Mouse (Mus musculus): ENCODE data around the gene 2310034G01Rik. TPM values are rescaled to one million over a fixed set of nuclear protein-coding genes. Genes with fewer than 3 reads are reported as not detected.

Gene 2310034G01Rik
- polyA plus RNA-seq, 1 experiment from 2014 or later = 1.7 TPM

DNA sequence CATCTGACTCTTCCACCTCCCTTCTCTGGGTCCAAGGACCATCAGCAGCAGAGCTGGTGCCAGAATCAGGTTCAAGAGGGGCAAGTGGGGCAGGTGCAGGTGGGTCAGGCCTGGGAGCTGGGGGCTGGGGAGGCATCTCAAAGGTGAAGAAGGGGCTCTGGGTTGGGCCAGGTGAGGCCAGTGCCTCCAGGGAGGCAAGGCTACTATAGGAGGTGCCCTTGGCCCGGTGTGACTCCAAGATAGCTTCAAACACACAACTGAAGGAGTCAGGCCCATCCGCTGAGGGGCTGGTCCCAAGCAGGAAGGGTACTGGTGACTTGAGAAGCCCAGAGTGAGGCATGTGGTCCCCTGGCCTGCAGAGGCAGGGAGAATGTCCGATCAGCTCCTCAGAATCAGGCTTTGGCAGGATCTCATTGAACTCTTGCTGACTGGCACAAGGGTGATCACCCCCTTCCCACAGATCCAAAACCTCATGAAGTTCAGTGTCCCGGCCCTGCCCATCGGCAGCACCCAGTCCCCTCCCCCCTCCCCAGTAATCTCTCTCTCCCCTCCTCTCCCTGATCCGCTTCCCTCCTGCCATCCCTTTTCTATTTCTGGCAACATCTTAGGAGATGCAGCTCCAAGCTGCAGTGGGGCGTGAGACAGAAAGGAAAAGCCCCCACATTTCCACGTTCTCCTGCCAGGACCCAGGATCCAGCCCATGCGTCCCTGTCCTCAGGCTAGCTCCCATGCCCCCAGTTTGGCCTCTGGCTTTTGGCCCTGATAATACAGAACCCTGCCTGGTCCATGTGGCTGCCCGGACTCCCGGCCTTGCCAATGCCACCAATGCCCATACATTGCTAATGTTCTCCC lies 27.7 kb downstream of the 2310034G01Rik start:
- no peak overlapping the region for H3K4me3 ChIP-seq (ENCODE audit: low read depth, low read length)
- 60% methylated on average over 9 of the region's 11 CpGs for WGBS
- H3K4me1 ChIP-seq (replicated peaks; ENCODE audit: control insufficient read depth, insufficient read depth, low read length) = peaks cover 24% of the 10 kb centered on the region
- H3K36me3 ChIP-seq (ENCODE audit: control insufficient read depth, insufficient read depth, low read length) = no peaks in the 10 kb centered on the region
- no peak for ATAC-seq (ENCODE audit: low FRiP score)
- H3K9me3 ChIP-seq (ENCODE audit: control insufficient read depth, low read length) = no peaks in the 10 kb centered on the region
- H3K4me2 ChIP-seq (replicated peaks; ENCODE audit: low read depth, low read length) = peak overlapping the region; percentile 22; the same call in 1 of the 2 replicates
- peak overlapping the region; percentile 49 for H3K27ac ChIP-seq (ENCODE audit: low read depth, low read length)
- DNase-seq (ENCODE audit: low spot score) = no peak
- 0 out of 2 replicates have a peak overlapping the region, but pooled peaks have one; percentile 1 for H3K9ac ChIP-seq (ENCODE audit: low read depth, low read length)
- H3K27me3 ChIP-seq (ENCODE audit: control insufficient read depth, insufficient read depth, low read length) = peaks cover 57% of the 10 kb centered on the region

DNA sequence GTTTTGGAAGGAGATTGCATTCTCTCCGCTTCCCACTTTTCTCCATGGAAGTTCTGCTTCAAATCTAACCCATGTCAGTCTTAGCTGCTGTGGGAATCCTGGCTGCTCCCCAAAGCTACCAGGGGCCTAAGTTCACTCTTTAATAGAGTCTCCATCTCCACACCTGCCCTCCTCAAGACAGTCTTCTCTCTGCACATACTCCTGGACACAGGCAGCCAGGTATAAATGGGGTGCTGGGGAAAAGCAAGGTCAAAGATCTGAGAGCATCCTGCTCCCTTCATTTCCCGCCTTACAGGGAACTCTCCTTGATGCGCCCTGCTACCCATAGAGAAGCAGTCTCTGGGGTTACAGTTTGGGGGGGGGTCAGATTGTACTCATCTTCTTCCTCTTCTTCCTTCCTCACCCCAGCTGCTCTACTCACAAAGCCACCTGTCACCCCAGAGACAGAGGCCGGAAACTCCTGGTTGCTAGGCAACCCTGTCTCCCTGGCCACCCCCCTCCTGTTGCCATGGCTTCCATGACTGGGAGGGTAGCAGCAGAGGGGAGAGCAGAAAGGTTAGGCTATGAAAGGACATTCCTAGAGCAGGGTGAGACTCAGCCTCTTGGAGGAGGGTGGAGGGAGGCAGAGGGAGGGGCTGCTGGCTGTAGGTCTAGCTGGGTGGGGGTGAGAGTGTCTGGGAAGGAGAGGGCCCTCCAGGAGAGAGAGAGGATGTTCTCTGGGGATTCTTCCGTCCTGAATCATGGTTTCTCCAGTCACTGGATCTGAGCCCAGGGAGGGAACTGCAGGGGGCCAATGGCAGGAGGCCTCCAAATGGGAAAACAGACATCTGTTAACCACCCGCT lies 28.8 kb downstream of the 2310034G01Rik start:
- peak overlapping the region; percentile 22 for H3K4me2 ChIP-seq (replicated peaks; ENCODE audit: low read depth, low read length)
- H3K9ac ChIP-seq (ENCODE audit: low read depth, low read length) = 0 out of 2 replicates have a peak overlapping the region, but pooled peaks have one; percentile 23
- no peak overlapping the region for H3K4me3 ChIP-seq (ENCODE audit: low read depth, low read length)
- DNase-seq (ENCODE audit: low spot score) = peak; percentile 85
- no peaks in the 10 kb centered on the region for H3K9me3 ChIP-seq (ENCODE audit: control insufficient read depth, low read length)
- no peaks in the 10 kb centered on the region for H3K36me3 ChIP-seq (ENCODE audit: control insufficient read depth, insufficient read depth, low read length)
- peaks cover 68% of the 10 kb centered on the region for H3K27me3 ChIP-seq (ENCODE audit: control insufficient read depth, insufficient read depth, low read length)
- ATAC-seq (ENCODE audit: low FRiP score) = peak; percentile 82
- 27% methylated on average over 6 of the region's 6 CpGs for WGBS
- H3K27ac ChIP-seq (ENCODE audit: low read depth, low read length) = peak overlapping the region; percentile 49
- H3K4me1 ChIP-seq (replicated peaks; ENCODE audit: control insufficient read depth, insufficient read depth, low read length) = peaks cover 23% of the 10 kb centered on the region

DNA sequence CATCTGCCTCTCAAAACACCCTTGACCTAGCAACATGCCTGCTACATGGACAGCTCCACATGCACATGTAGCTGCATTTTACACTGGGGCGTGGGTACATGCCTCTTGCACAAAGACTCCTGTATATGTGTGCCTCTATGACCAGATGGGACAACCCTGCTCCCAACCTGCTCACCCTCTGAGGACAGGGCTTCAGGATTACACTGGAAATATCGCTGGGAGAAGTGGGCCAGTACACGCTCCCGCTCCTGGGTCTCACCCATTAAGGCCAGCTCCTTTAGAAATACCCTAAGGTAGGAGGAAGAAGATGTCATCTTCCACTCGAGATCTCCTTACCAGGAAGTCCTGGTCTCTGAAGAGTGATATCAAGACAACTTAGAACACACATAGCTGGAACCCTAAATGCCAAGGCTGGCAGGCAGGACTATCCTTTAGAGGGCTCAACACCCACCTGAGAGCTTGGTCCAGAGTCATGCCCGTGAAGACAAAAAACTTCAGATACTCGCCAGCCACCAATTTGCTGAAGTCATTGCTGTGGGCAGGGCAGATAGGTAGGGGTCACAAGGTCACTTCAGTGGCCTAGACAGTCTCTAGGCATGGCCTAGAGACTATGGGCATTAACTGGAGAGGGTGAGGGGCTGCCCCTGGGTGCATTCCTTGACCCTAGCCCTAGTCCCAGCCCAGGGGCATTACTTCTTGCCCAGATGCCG lies 29.9 kb downstream of the 2310034G01Rik start:
- Histone ChIP-seq H3K36me3 (ENCODE audit: control insufficient read depth, insufficient read depth, low read length) (no peaks in the 10 kb centered on the region), H3K4me2 (replicated peaks; ENCODE audit: low read depth, low read length) (no peak overlapping the region), H3K4me1 (replicated peaks; ENCODE audit: control insufficient read depth, insufficient read depth, low read length) (peaks cover 20% of the 10 kb centered on the region), H3K4me3 (ENCODE audit: low read depth, low read length) (no peak overlapping the region), H3K9ac (ENCODE audit: low read depth, low read length) (no peak overlapping the region), H3K27ac (ENCODE audit: low read depth, low read length) (no peak overlapping the region), H3K27me3 (ENCODE audit: control insufficient read depth, insufficient read depth, low read length) (peaks cover 72% of the 10 kb centered on the region), H3K9me3 (ENCODE audit: control insufficient read depth, low read length) (no peaks in the 10 kb centered on the region)
- DNase-seq (ENCODE audit: low spot score) (no peak), ATAC-seq (ENCODE audit: low FRiP score) (no peak)
- WGBS = 83% methylated on average over 8 of the region's 8 CpGs

DNA sequence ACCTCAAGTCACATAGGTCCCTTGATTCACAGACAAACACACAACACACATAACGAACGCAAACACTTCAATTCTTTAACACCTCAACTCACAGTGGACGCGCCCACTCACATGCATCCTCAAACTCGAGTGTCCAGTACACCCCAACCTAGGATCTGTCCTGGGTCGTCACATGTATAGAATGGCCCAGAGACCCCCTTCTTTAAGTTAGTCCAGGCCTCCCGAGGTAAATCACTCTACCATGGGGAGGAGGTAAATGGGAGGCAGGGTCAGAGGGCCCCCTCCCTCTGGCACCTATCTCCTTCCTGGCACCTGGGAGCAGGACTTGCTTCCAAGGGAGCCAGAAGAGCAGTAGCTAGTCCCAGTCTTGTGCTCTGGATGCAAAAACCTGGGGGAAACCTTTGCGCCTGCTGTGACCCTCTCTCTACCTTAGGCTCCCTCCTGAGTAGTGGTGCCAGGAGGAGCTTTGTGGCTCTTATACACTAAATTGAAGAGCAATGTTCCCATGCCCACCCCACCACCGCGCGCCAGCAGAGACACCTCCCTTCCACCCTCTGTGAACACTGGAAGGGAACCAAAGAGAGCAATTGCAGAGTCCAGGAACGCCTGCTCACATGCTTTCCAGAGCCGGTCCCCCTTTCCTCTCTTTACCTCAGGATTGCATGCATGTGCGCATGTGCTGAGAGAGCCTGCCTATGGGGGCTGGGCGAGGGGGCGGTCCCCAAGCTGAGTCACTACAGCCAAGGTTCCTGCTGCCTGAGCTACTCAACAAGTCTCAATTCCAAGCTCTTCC lies 31.3 kb downstream of the 2310034G01Rik start:
- no peak overlapping the region for H3K9ac ChIP-seq (ENCODE audit: low read depth, low read length)
- H3K4me2 ChIP-seq (replicated peaks; ENCODE audit: low read depth, low read length) = no peak overlapping the region
- no peaks in the 10 kb centered on the region for H3K9me3 ChIP-seq (ENCODE audit: control insufficient read depth, low read length)
- WGBS = 12% methylated on average over 16 of the region's 16 CpGs
- no peaks in the 10 kb centered on the region for H3K36me3 ChIP-seq (ENCODE audit: control insufficient read depth, insufficient read depth, low read length)
- peaks cover 78% of the 10 kb centered on the region for H3K27me3 ChIP-seq (ENCODE audit: control insufficient read depth, insufficient read depth, low read length)
- DNase-seq (ENCODE audit: low spot score) = peak; percentile 68
- no peak for ATAC-seq (ENCODE audit: low FRiP score)
- H3K4me3 ChIP-seq (ENCODE audit: low read depth, low read length) = no peak overlapping the region
- peak overlapping the region; percentile 17; the same call in 1 of the 2 replicates for H3K27ac ChIP-seq (ENCODE audit: low read depth, low read length)
- peaks cover 20% of the 10 kb centered on the region for H3K4me1 ChIP-seq (replicated peaks; ENCODE audit: control insufficient read depth, insufficient read depth, low read length)

- no peaks in the 10 kb centered on the region for H3K36me3 ChIP-seq (ENCODE audit: control insufficient read depth, insufficient read depth, low read length)
- 5% methylated on average over 18 of the region's 42 CpGs for WGBS
- H3K4me1 ChIP-seq (replicated peaks; ENCODE audit: control insufficient read depth, insufficient read depth, low read length) = peaks cover 20% of the 10 kb centered on the region
- peaks cover 77% of the 10 kb centered on the region for H3K27me3 ChIP-seq (ENCODE audit: control insufficient read depth, insufficient read depth, low read length)
- H3K9ac ChIP-seq (ENCODE audit: low read depth, low read length) = peak overlapping the region; percentile 47; the same call in 1 of the 2 replicates
- ATAC-seq (ENCODE audit: low FRiP score) = no peak
- H3K4me2 ChIP-seq (replicated peaks; ENCODE audit: low read depth, low read length) = peak overlapping the region; percentile 58
- no peak overlapping the region for H3K27ac ChIP-seq (ENCODE audit: low read depth, low read length)
- no peaks in the 10 kb centered on the region for H3K9me3 ChIP-seq (ENCODE audit: control insufficient read depth, low read length)
- DNase-seq (ENCODE audit: low spot score) = peak; percentile 33
- H3K4me3 ChIP-seq (ENCODE audit: low read depth, low read length) = peak overlapping the region; percentile 38
These were observed 32.1 kb downstream of the 2310034G01Rik start for GRCm38 (mm10) chr19:46318031-46318471.

DNA sequence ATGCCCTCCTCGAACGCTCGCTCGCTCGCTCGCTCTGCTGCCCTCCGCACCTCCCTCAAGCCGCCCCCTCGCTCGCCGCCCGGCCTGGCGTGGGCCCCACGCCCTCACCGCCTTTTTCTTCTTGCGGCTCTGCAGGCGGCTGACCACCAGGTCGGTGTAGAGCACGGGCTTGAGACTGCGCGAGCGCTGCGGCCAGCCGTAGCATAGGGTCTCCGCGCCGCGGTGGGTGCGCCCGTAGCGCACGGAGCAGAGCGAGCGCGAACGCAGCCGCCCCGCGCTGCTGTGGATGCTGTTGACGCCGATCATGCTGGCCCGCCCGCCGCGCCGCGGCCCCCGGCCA lies 32.6 kb downstream of the 2310034G01Rik start:
- H3K4me2 ChIP-seq (replicated peaks; ENCODE audit: low read depth, low read length) = peak overlapping the region; percentile 58
- H3K27ac ChIP-seq (ENCODE audit: low read depth, low read length) = 0 out of 2 replicates have a peak overlapping the region, but pooled peaks have one; percentile 10
- no peaks in the 10 kb centered on the region for H3K36me3 ChIP-seq (ENCODE audit: control insufficient read depth, insufficient read depth, low read length)
- ATAC-seq (ENCODE audit: low FRiP score) (no peak), DNase-seq (ENCODE audit: low spot score) (peak; percentile 41)
- 2% methylated on average over 29 of the region's 48 CpGs for WGBS
- H3K4me3 ChIP-seq (ENCODE audit: low read depth, low read length) = peak overlapping the region; percentile 38
- H3K4me1 ChIP-seq (replicated peaks; ENCODE audit: control insufficient read depth, insufficient read depth, low read length) = peaks cover 20% of the 10 kb centered on the region
- H3K27me3 ChIP-seq (ENCODE audit: control insufficient read depth, insufficient read depth, low read length) = peaks cover 75% of the 10 kb centered on the region
- H3K9ac ChIP-seq (ENCODE audit: low read depth, low read length) = peak overlapping the region; percentile 47
- H3K9me3 ChIP-seq (ENCODE audit: control insufficient read depth, low read length) = no peaks in the 10 kb centered on the region

DNA sequence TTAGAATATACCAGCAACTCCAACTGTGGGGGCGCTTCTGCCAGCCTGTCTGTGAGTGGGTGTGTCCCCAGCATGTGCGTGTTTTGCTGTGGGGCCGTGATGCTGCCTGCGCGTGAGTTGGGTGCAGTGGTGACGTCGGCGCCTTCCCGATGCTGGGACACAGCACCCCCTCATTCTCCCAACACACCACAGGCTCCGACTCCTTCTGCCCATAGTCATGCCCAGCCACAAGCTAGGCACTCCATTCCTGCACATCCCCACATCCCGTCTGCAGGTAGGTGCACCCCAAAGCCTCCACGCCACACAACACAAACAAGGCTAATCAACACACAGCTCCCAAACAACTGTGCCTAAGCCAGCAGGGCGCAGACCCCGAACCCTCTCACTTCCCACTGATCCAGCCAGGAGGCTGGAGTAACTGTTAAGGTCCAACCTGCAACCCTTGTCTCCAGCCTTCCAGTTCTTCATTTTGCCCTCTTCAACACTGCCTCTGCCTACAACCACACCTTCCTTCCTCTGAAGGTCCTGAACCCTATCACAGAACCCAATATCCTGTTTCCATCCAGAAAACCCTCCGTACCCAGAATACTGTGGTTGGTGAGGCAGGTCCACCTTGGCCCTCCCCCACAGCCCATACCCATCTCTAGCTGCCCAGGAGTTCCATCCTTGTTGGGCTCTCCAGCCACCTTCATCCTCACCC lies 33.1 kb downstream of the 2310034G01Rik start:
- ATAC-seq (ENCODE audit: low FRiP score) (no peak), DNase-seq (ENCODE audit: low spot score) (no peak)
- H3K27ac ChIP-seq (ENCODE audit: low read depth, low read length) = no peak overlapping the region
- peak overlapping the region; percentile 38 for H3K4me3 ChIP-seq (ENCODE audit: low read depth, low read length)
- no peaks in the 10 kb centered on the region for H3K36me3 ChIP-seq (ENCODE audit: control insufficient read depth, insufficient read depth, low read length)
- H3K4me2 ChIP-seq (replicated peaks; ENCODE audit: low read depth, low read length) = peak overlapping the region; percentile 58
- H3K9me3 ChIP-seq (ENCODE audit: control insufficient read depth, low read length) = no peaks in the 10 kb centered on the region
- peaks cover 75% of the 10 kb centered on the region for H3K27me3 ChIP-seq (ENCODE audit: control insufficient read depth, insufficient read depth, low read length)
- peaks cover 15% of the 10 kb centered on the region for H3K4me1 ChIP-seq (replicated peaks; ENCODE audit: control insufficient read depth, insufficient read depth, low read length)
- 40% methylated on average over 15 of the region's 15 CpGs for WGBS
- peak overlapping the region; percentile 47; the same call in 1 of the 2 replicates for H3K9ac ChIP-seq (ENCODE audit: low read depth, low read length)
